Mouse (Mus musculus) neural tube, embryonic 13.5 days (tissue): ENCODE measurements around the gene H2al1n. TPM values are rescaled to one million over a fixed set of nuclear protein-coding genes. Genes with fewer than 3 reads are reported as not detected.
"Not testable (repeated sequence)": the region's sequence is repeated elsewhere in the genome, so short reads cannot be mapped to it uniquely, and the experiment has no call there.

Source experiments
- ATAC-seq: fragments of 200-750 bp; cut with Nextera tagmentation; 2 replicates; pipeline ENCODE4 v1.8.0; 2017; ENCODE audit warnings: low read depth, mild to moderate bottlenecking, moderate TSS enrichment, moderate library complexity
- H3K27ac ChIP-seq: fragments of 300-500 bp; sonication (generic); replicated peaks from 2 replicates; pipeline ENCODE4 v1.5.1; 2015; ENCODE audit warnings: moderate library complexity, mild to moderate bottlenecking, inconsistent platforms
- H3K27me3 ChIP-seq: fragments of 300-500 bp; sonication (generic); 2 replicates; pipeline ENCODE4 v1.6.1; 2015; ENCODE audit warnings: mild to moderate bottlenecking, inconsistent platforms
- H3K36me3 ChIP-seq: fragments of 300-500 bp; sonication (generic); 2 replicates; pipeline ENCODE4 v1.6.1; 2015; ENCODE audit warnings: mild to moderate bottlenecking, inconsistent platforms
- H3K4me1 ChIP-seq: fragments of 300-500 bp; sonication (generic); replicated peaks from 2 replicates; pipeline ENCODE4 v1.6.1; 2015; ENCODE audit warnings: inconsistent platforms
- H3K4me2 ChIP-seq: fragments of 300-500 bp; sonication (generic); 2 replicates; pipeline ENCODE4 v1.6.1; 2015; ENCODE audit warnings: inconsistent platforms, mild to moderate bottlenecking, moderate library complexity
- H3K4me3 ChIP-seq: fragments of 300-500 bp; sonication (generic); 2 replicates; pipeline ENCODE4 v1.5.1; 2015; ENCODE audit warnings: mild to moderate bottlenecking, inconsistent platforms
- H3K9ac ChIP-seq: fragments of 300-500 bp; sonication (generic); 2 replicates; pipeline ENCODE4 v1.6.1; 2015; ENCODE audit warnings: moderate library complexity, mild to moderate bottlenecking, inconsistent platforms
- H3K9me3 ChIP-seq: fragments of 300-500 bp; sonication (generic); 2 replicates; pipeline ENCODE4 v1.6.1; 2016; ENCODE audit warnings: inconsistent platforms
- WGBS: fragments of 180-500 bp; shearing (Covaris S2); methylation state at CpG from one replicate; pipeline ENCODE4 v1.1.7; 2015; 5-methylcytosine and 5-hydroxymethylcytosine counted together
- polyA plus RNA-seq: library from polyadenylated mRNA; unstranded; fragments of >200 nt; fragmentation: Nextera tagmentation; extraction: Ambion mirVana; gene quantifications from 2 replicates; pipeline ENCODE4 v1.2.1, GENCODE M21; 2015

H2al1n gene
- polyA plus RNA-seq, result not detected in 2 replicates

DNA sequence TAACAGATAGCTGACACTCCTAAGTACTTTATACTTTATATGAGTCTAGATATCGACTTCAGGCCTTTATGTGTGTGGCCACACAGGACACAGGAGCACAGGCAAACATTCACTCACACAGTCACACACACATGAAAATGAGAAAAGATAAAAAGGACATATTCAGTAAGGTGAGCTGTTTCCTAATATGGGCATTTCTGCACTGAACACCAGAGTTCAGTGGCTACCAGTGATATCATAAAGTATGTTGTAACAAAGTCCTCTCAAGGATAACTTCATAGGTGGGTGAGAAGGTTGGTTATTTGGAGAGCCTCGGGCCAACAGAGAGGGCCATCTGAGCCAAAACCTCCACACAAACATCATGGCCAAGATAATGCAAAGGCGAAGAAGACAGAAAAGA lies at the start of gene H2al1n:
Gene H2al1n, plus strand, starts transcription at position 301 of the 400 bp plus-strand sequence.
- H3K9ac ChIP-seq, H3K4me2 ChIP-seq, H3K9me3 ChIP-seq, H3K4me3 ChIP-seq, H3K4me1 ChIP-seq, H3K27ac ChIP-seq, H3K36me3 ChIP-seq, H3K27me3 ChIP-seq, ATAC-seq: not testable (repeated sequence)
- 86% methylated on average over 3 of the region's 3 CpGs for WGBS

DNA sequence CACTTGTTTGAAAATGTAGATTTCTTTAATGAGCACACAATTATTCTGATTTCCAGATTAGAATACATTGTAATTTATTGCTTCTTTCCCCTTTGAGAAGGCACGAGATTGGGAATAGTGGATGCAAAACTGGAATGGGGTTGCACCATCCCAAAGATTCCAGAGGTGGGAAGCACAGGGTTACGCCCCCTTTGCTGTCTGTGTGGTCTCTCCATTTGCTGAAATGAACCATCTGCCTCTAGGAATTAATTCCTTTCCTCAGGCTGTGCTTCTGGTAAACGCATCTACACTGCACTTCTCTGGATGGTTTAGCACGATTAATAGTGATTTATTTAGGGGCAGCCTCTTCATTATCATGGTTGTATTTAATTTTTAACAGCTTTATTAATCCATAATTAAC lies 11.7 kb upstream of the H2al1n start:
- Histone ChIP-seq H3K27me3 (no peaks in the 10 kb centered on the region), H3K36me3 (no peaks in the 10 kb centered on the region), H3K4me2 (no peak overlapping the region), H3K4me3 (no peak overlapping the region), H3K4me1 (no peaks in the 10 kb centered on the region), H3K9me3 (no peaks in the 10 kb centered on the region), H3K27ac (no peak overlapping the region), H3K9ac (no peak overlapping the region)
- 60% methylated on average over 4 of the region's 4 CpGs for WGBS
- no peak for ATAC-seq

DNA sequence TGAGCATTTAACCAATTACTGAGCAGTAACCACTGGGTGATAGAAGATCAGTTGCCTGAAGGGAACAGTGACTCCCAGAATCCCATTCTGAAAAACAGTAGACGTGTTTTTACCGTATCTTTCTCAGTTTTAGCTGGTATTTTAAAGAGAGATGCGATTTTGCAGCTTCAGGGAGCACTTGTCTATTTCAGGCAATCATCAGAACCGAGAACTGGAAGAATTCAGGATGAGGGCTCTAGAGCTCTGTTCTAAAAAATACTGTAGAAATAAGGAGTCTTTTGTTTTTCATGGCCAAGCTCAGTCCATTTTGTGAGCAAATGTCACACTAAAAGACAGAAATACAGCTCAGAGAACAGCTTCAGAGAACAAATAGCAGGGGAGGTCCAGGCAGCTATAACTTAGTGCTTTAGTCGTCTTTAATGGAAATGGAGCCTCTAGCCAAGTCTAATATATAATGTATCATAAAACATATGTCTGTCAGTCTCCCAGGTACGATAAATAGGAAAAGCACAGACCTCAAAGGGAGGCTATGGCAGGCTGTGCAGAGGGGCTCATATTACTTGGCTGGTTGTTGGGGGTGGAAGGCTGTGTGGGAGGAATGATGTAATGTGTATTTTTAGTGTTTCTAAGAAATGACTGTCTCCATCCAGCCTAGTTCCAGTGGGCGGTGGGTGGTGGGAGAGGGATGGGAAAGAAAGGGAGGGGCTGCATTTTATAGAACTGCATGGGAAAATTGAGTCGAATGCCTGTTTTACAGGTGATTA lies 4.7 kb upstream of the H2al1n start:
- Histone ChIP-seq H3K4me3 (no peak overlapping the region), H3K9ac (no peak overlapping the region), H3K4me2 (no peak overlapping the region), H3K4me1 (no peaks in the 10 kb centered on the region), H3K27ac (0 out of 2 replicates have a peak overlapping the region, but pooled peaks have one; percentile 18), H3K36me3 (no peaks in the 10 kb centered on the region), H3K9me3 (no peaks in the 10 kb centered on the region), H3K27me3 (no peaks in the 10 kb centered on the region)
- peak; percentile 69 for ATAC-seq
- 54% methylated on average over 8 of the region's 8 CpGs for WGBS

DNA sequence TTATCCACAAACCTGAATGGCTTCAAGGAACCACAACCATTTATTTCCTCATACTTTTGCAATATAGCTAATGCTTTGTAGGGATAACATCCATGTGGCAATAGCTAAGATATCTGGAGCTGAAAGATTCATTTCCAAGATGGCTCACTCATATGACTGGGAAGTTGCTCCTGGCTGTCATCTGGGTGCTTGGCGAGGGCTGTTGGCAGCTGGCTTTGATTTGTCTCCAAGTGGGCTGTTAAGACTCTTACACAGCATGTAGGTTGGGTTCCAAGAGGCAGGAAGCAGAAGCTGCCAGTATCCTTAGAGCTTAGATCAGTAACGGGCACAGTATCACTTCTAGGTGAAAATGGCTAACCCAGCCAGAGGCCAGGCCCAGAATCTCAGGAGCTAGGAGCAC lies 18.3 kb downstream of the H2al1n start:
- H3K4me3 ChIP-seq, result no peak overlapping the region
- H3K4me1 ChIP-seq, result no peaks in the 10 kb centered on the region
- no peaks in the 10 kb centered on the region for H3K27me3 ChIP-seq
- H3K27ac ChIP-seq, result no peak overlapping the region
- H3K4me2 ChIP-seq, result no peak overlapping the region
- no peak overlapping the region for H3K9ac ChIP-seq
- no peak for ATAC-seq
- no peaks in the 10 kb centered on the region for H3K36me3 ChIP-seq
- no peaks in the 10 kb centered on the region for H3K9me3 ChIP-seq
- WGBS, result 88% methylated on average over 2 of the region's 2 CpGs

DNA sequence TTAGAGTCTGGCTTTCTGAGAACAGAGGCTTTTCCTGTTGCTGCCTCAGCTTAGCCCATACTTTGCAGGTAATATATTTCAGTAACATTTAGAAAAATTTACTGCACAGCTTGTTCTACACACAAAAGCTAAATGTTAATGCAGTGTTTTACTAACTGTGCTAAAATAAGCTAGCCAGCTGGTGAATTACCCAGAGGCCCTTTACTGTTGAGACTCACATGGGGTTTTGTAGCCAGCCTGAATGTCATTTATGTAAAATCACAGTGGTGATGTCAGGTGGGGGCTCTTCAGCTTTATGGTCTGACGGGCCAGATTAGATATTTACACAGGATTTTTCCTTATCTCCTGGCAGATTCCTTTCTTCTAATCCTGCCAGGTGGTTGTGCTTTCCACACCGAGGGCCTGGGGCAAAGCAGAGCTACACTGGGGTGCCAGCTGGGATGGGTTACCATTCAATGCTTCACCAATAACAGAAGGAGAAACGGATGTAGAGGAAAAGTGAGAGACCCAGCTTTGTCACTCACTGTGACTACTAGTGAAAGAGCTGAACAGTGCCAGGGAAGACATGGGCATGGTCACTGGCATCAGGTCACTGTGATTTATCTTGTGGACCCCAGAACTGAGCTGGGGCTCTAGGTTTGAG lies 48.8 kb downstream of the H2al1n start:
- no peaks in the 10 kb centered on the region for H3K9me3 ChIP-seq
- WGBS, result 56% methylated on average over 3 of the region's 3 CpGs
- no peaks in the 10 kb centered on the region for H3K4me1 ChIP-seq
- H3K4me2 ChIP-seq, result no peak overlapping the region
- H3K27me3 ChIP-seq, result no peaks in the 10 kb centered on the region
- H3K4me3 ChIP-seq, result no peak overlapping the region
- no peak for ATAC-seq
- H3K36me3 ChIP-seq, result no peaks in the 10 kb centered on the region
- no peak overlapping the region for H3K27ac ChIP-seq
- H3K9ac ChIP-seq, result no peak overlapping the region
